Mouse (Mus musculus) cerebellum, adult 11-12 months (tissue): ENCODE results near the gene Pola2.

Source experiments
- DNase-seq: peaks from one replicate; pipeline ENCODE4 v3.0.0; 2022

Gene Pola2

GRCm38 (mm10) chr19:5935266-5935665 is 28.7 kb downstream of the Pola2 start:
- no peak for DNase-seq

GRCm38 (mm10) chr19:5929634-5930596 is 34.1 kb downstream of the Pola2 start:
- no peak for DNase-seq

GRCm38 (mm10) chr19:5928546-5928945 is 35.5 kb downstream of the Pola2 start:
- no peak for DNase-seq

- no peak for DNase-seq
Measured at GRCm38 (mm10) chr19:5928104-5928503, 35.9 kb downstream of the Pola2 start.

- no peak for DNase-seq
Measured at GRCm38 (mm10) chr19:5927532-5927931, 36.5 kb downstream of the Pola2 start.

- no peak for DNase-seq
Measured at GRCm38 (mm10) chr19:5927026-5927425, 37.0 kb downstream of the Pola2 start.

- DNase-seq = no peak
Measured at GRCm38 (mm10) chr19:5925311-5925855, 38.6 kb downstream of the Pola2 start.

- peak; percentile 95 for DNase-seq
Measured at GRCm38 (mm10) chr19:5924713-5925093, 39.3 kb downstream of the Pola2 start, which contains the start of gene Cdc42ep2. Gene Cdc42ep2 (minus strand): TSS chr19:5924816.

GRCm38 (mm10) chr19:5923990-5924712 is 39.9 kb downstream of the Pola2 start:
- DNase-seq = peak; percentile 81

- no peak for DNase-seq
Measured at GRCm38 (mm10) chr19:5922963-5923362, 41.0 kb downstream of the Pola2 start.

GRCm38 (mm10) chr19:5922119-5922942 is 41.7 kb downstream of the Pola2 start:
- no peak for DNase-seq

GRCm38 (mm10) chr19:5921715-5922114 is 42.3 kb downstream of the Pola2 start:
- DNase-seq = no peak

- DNase-seq = no peak
Measured at GRCm38 (mm10) chr19:5913007-5913719, 50.8 kb downstream of the Pola2 start, which contains the start of gene Dpf2. Gene Dpf2 (minus strand): TSS chr19:5913010.

- peak; percentile 99 for DNase-seq
Measured at GRCm38 (mm10) chr19:5912103-5913006, 51.6 kb downstream of the Pola2 start.

GRCm38 (mm10) chr19:5911430-5912102 is 52.4 kb downstream of the Pola2 start:
- no peak for DNase-seq

GRCm38 (mm10) chr19:5910221-5910620 is 53.8 kb downstream of the Pola2 start:
- no peak for DNase-seq

GRCm38 (mm10) chr19:5907275-5907674 is 56.7 kb downstream of the Pola2 start:
- no peak for DNase-seq

GRCm38 (mm10) chr19:5894002-5894678 is 69.9 kb downstream of the Pola2 start, which contains the start of gene Tigd3:
Gene Tigd3 (minus strand): TSS chr19:5894149.
- DNase-seq = peak; percentile 95

- no peak for DNase-seq
Measured at GRCm38 (mm10) chr19:5893282-5894001, 70.6 kb downstream of the Pola2 start.
